ENCODE assay signal across 21 mouse cellular contexts in the genomic region with DNA sequence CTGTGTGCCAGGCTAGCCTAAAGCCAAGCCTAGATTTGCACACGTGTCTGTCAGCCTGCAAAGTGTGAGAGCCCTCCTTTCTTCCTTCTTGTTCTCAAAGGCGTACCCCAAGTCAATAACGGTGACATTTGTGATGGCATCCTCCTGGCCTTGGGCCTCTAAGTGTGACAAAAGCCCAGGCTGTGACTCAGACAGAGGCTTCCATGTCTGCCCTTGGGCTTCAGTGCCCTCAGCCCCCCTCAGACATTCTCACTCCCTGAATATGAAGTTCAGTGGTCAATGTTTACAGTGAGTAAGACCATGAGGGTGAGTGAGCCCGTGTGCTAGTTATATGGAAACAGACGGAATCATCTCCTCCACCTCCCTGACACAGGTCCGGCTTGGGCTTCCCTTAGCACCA. TPM values are rescaled to one million over a fixed set of nuclear protein-coding genes. Genes with fewer than 3 reads are reported as not detected.
"Had no signal": no experiment of that assay in that cellular context is flagged by ENCODE, and none has a peak within 500 bp of the region (broad histone marks: within the 10 kb centered on the region; RNA-seq: fewer than 3 reads in every experiment).

No protein-coding gene starts in this region.

- ATAC-seq: lung, postnatal 0 days; midbrain, embryonic 16.5 days had no signal

- H3K4me1 ChIP-seq: megakaryocyte, embryonic 14.5 days; neural tube, embryonic 15.5 days; stomach, embryonic 15.5 days had no signal

- H3K36me3 ChIP-seq: lung, embryonic 15.5 days; midbrain, embryonic 12.5 days; neural tube, embryonic 13.5 days; neural tube, embryonic 15.5 days; stomach, embryonic 15.5 days had no signal

- DNase-seq: lung, adult 2 months; lung, postnatal 14 days; lung, postnatal 36 days; midbrain, embryonic 14.5 days; retina, postnatal 1 day; right cerebral cortex, adult 18-20 months; right cerebral cortex, postnatal 25 days; thymus, adult 2 months; thymus, postnatal 25 days; thymus, postnatal 4 days had no signal

- H3K4me3 ChIP-seq: lung, embryonic 15.5 days; megakaryocyte, embryonic 14.5 days; midbrain, embryonic 12.5 days; myocyte; neural tube, embryonic 13.5 days; neural tube, embryonic 15.5 days; stomach, embryonic 15.5 days had no signal

- H3K27me3 ChIP-seq: lung, embryonic 15.5 days; midbrain, embryonic 12.5 days; neural tube, embryonic 13.5 days; neural tube, embryonic 15.5 days; stomach, embryonic 15.5 days had no signal

- H3K4me2 ChIP-seq: lung, embryonic 15.5 days; midbrain, embryonic 12.5 days; neural tube, embryonic 13.5 days; neural tube, embryonic 15.5 days; stomach, embryonic 15.5 days had no signal

- H3K9ac ChIP-seq: lung, embryonic 15.5 days; midbrain, embryonic 12.5 days; neural tube, embryonic 13.5 days; neural tube, embryonic 15.5 days; stomach, embryonic 15.5 days had no signal

- H3K27ac ChIP-seq: lung, embryonic 15.5 days; macrophage; midbrain, embryonic 12.5 days; neural tube, embryonic 13.5 days; neural tube, embryonic 15.5 days; stomach, embryonic 15.5 days; stomach, postnatal 0 days had no signal

- H3K9me3 ChIP-seq: lung, embryonic 15.5 days; megakaryocyte, embryonic 14.5 days; midbrain, embryonic 12.5 days; neural tube, embryonic 13.5 days; neural tube, embryonic 15.5 days; stomach, embryonic 15.5 days had no signal

RNA-seq across cellular contexts. Expression of a gene that starts 29.8 kb away (rescaled TPM):
- polyA plus RNA-seq: macrophage had no signal
